In the genomic region with DNA sequence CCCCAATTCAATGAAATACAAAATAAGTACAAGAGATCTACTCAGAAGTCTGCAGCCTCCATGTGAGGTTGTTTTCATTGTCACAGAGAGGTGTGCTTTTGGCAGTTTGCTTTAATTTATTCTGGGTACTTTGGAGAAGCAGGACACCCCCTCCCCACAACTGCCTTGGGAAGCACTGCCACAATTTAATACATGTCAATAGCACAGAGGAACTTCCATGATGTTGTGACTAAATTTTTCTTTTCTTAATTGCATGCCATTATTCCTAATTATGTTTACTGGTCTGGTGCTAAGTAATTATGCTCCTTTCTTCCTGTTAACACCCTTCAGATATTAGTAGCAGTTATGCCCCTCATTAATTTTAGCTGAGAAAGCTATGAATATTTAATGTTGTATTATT, we compare ENCODE assay signal across 26 mouse cellular contexts.
DNase-seq lines count a peak whose midpoint lies in the region; ATAC-seq and TF ChIP-seq lines count a peak whose summit lies in the region.
"Had no signal": no experiment of that assay in that cellular context is flagged by ENCODE, and none has a peak within 500 bp of the region (broad histone marks: within the 10 kb centered on the region; RNA-seq: fewer than 3 reads in every experiment).

No protein-coding gene starts in this region.

- peak; percentile 45 for DNase-seq in retina, postnatal 1 day
- no peak for DNase-seq in retina, embryonic 14.5 days (ENCODE audit: low spot score)
- DNase-seq in forebrain, embryonic 14.5 days (ENCODE audit: low spot score) = peak; percentile 42
- no peak for DNase-seq in forebrain, postnatal 0 days
- no peak for DNase-seq in hindbrain, postnatal 0 days (ENCODE audit: low spot score)
- DNase-seq in urinary bladder, adult 2 months (ENCODE audit: low spot score) = no peak
- DNase-seq: adrenal gland, postnatal 10 days; adrenal gland, postnatal 36 days; B cell, adult 2 months; cerebellum, adult 11 months; cerebellum, adult 2 months; cerebellum, adult 9-11 months; cerebellum, postnatal 25 days; gastrocnemius, adult 2 months; gastrocnemius, postnatal 14 days; heart, adult 11 months; kidney, adult 2 months had no signal

- no peaks in the 10 kb centered on the region for H3K36me3 ChIP-seq in forebrain, embryonic 14.5 days (ENCODE audit: control insufficient read depth, insufficient read depth, low read length)
- H3K36me3 ChIP-seq in forebrain, postnatal 0 days (ENCODE audit: insufficient read depth) = no peaks in the 10 kb centered on the region
- no peaks in the 10 kb centered on the region for H3K36me3 ChIP-seq in hindbrain, postnatal 0 days (ENCODE audit: insufficient read depth, low read length)
- H3K36me3 ChIP-seq: embryonic facial prominence, embryonic 10.5 days; embryonic facial prominence, embryonic 13.5 days; G1E; hindbrain, embryonic 12.5 days had no signal

- no peak overlapping the region for H3K4me3 ChIP-seq in forebrain, embryonic 14.5 days (ENCODE audit: low read depth, low read length)
- H3K4me3 ChIP-seq in forebrain, postnatal 0 days (ENCODE audit: low read depth, low read length) = no peak overlapping the region
- no peak overlapping the region for H3K4me3 ChIP-seq in hindbrain, postnatal 0 days (ENCODE audit: low read length)
- H3K4me3 ChIP-seq: embryonic facial prominence, embryonic 10.5 days; embryonic facial prominence, embryonic 13.5 days; erythroblast, embryonic 14.5 days; gastrocnemius, adult 2 months; hindbrain, embryonic 12.5 days had no signal

- no peak for TF ChIP-seq CTCF in forebrain, postnatal 0 days (IDR thresholded peaks at IDR 0.05; ENCODE audit: low read depth)
- TF ChIP-seq CTCF in hindbrain, postnatal 0 days (IDR thresholded peaks at IDR 0.05; ENCODE audit: low read depth) = no peak

- no peaks in the 10 kb centered on the region for H3K9me3 ChIP-seq in forebrain, embryonic 14.5 days (replicated peaks; ENCODE audit: control insufficient read depth, low read length)
- no peaks in the 10 kb centered on the region for H3K9me3 ChIP-seq in forebrain, postnatal 0 days (ENCODE audit: low read length)
- H3K9me3 ChIP-seq in hindbrain, postnatal 0 days (ENCODE audit: low read length) = no peaks in the 10 kb centered on the region
- H3K9me3 ChIP-seq: embryonic facial prominence, embryonic 10.5 days; embryonic facial prominence, embryonic 13.5 days; hindbrain, embryonic 12.5 days had no signal

- H3K4me2 ChIP-seq in forebrain, embryonic 14.5 days (ENCODE audit: low read length) = no peak overlapping the region
- H3K4me2 ChIP-seq in forebrain, postnatal 0 days (ENCODE audit: low read depth) = no peak overlapping the region
- H3K4me2 ChIP-seq in hindbrain, postnatal 0 days (ENCODE audit: low read depth, low read length) = no peak overlapping the region
- H3K4me2 ChIP-seq: embryonic facial prominence, embryonic 13.5 days; heart, embryonic 11.5 days; hindbrain, embryonic 12.5 days had no signal

- no peaks in the 10 kb centered on the region for H3K4me1 ChIP-seq in forebrain, embryonic 14.5 days (ENCODE audit: control insufficient read depth, insufficient read depth, low read length)
- no peaks in the 10 kb centered on the region for H3K4me1 ChIP-seq in forebrain, postnatal 0 days (ENCODE audit: insufficient read depth)
- no peaks in the 10 kb centered on the region for H3K4me1 ChIP-seq in hindbrain, postnatal 0 days (ENCODE audit: insufficient read depth, low read length)
- H3K4me1 ChIP-seq: embryonic facial prominence, embryonic 10.5 days; embryonic facial prominence, embryonic 13.5 days; hindbrain, embryonic 12.5 days had no signal

- no peak overlapping the region for H3K27ac ChIP-seq in forebrain, embryonic 14.5 days (ENCODE audit: low read depth, low read length)
- H3K27ac ChIP-seq in forebrain, postnatal 0 days (ENCODE audit: low read depth, low read length) = no peak overlapping the region
- H3K27ac ChIP-seq in hindbrain, postnatal 0 days = no peak overlapping the region
- H3K27ac ChIP-seq: embryonic facial prominence, embryonic 10.5 days; embryonic facial prominence, embryonic 13.5 days; gastrocnemius, adult 2 months; hindbrain, embryonic 12.5 days had no signal

- peak; percentile 72 for ATAC-seq in forebrain, embryonic 14.5 days
- ATAC-seq in forebrain, postnatal 0 days = peak; percentile 23; the same call in 1 of the 2 replicates
- ATAC-seq in hindbrain, postnatal 0 days = no peak
- ATAC-seq: intestine, postnatal 0 days; Patski had no signal

- H3K9ac ChIP-seq in forebrain, embryonic 14.5 days (ENCODE audit: low read length) = no peak overlapping the region
- H3K9ac ChIP-seq in forebrain, postnatal 0 days = no peak overlapping the region
- no peak overlapping the region for H3K9ac ChIP-seq in hindbrain, postnatal 0 days (replicated peaks; ENCODE audit: low read length)
- H3K9ac ChIP-seq: embryonic facial prominence, embryonic 13.5 days; hindbrain, embryonic 12.5 days had no signal

- no peaks in the 10 kb centered on the region for H3K27me3 ChIP-seq in forebrain, embryonic 14.5 days (replicated peaks; ENCODE audit: control insufficient read depth, insufficient read depth, low read length)
- no peaks in the 10 kb centered on the region for H3K27me3 ChIP-seq in forebrain, postnatal 0 days (ENCODE audit: insufficient read depth, low read length)
- no peaks in the 10 kb centered on the region for H3K27me3 ChIP-seq in hindbrain, postnatal 0 days (ENCODE audit: insufficient read depth, low read length)
- H3K27me3 ChIP-seq: CH12.LX; embryonic facial prominence, embryonic 13.5 days; hindbrain, embryonic 12.5 days; Patski had no signal

Comparison
In these comparisons a context has a peak if more than half of its experiments do, and no peak if none do; other contexts are left out.
1. DNase-seq: peak in retina, postnatal 1 day (single experiment) and forebrain, embryonic 14.5 days (single experiment); none in retina, embryonic 14.5 days (single experiment), forebrain, postnatal 0 days (single experiment), hindbrain, postnatal 0 days (single experiment) and urinary bladder, adult 2 months (single experiment).